Mouse (Mus musculus) forebrain, postnatal 0 days (tissue): ENCODE results near the gene Serpine2. TPM values are rescaled to one million over a fixed set of nuclear protein-coding genes. Genes with fewer than 3 reads are reported as not detected.

Source experiments
- ATAC-seq: fragments of 200-750 bp; cut with Nextera tagmentation; 2 replicates; pipeline ENCODE4 v1.8.0; 2017; ENCODE audit warnings: mild to moderate bottlenecking, moderate library complexity
- DNase-seq: peaks from one replicate; pipeline ENCODE4 v3.0.0-alpha.2; 2015
- H3K27ac ChIP-seq: fragments of 300-500 bp; sonication (generic); 2 replicates; pipeline ENCODE4 v1.5.1; 2014; ENCODE audit warnings: low read depth, mild to moderate bottlenecking, antibody characterized with exemption, low read length, moderate library complexity, mixed read lengths
- H3K27me3 ChIP-seq: fragments of 300-500 bp; sonication (generic); 2 replicates; pipeline ENCODE4 v1.6.1; 2014; ENCODE audit warnings: mild to moderate bottlenecking, low read length, mixed read lengths; ENCODE audit not compliant: insufficient read depth
- H3K36me3 ChIP-seq: fragments of 300-500 bp; sonication (generic); 2 replicates; pipeline ENCODE4 v1.6.1; 2014; ENCODE audit warnings: mild to moderate bottlenecking, moderate library complexity; ENCODE audit not compliant: insufficient read depth
- H3K4me1 ChIP-seq: fragments of 300-500 bp; sonication (generic); 2 replicates; pipeline ENCODE4 v1.6.1; 2014; ENCODE audit warnings: antibody characterized with exemption; ENCODE audit not compliant: insufficient read depth
- H3K4me2 ChIP-seq: fragments of 300-500 bp; sonication (generic); 2 replicates; pipeline ENCODE4 v1.6.1; 2014; ENCODE audit warnings: low read depth, mild to moderate bottlenecking, moderate library complexity
- H3K4me3 ChIP-seq: fragments of 300-500 bp; sonication (generic); 2 replicates; pipeline ENCODE4 v1.5.1; 2014; ENCODE audit warnings: low read depth, low read length, mixed read lengths
- H3K9ac ChIP-seq: fragments of 300-500 bp; sonication (generic); 2 replicates; pipeline ENCODE4 v1.6.1; 2014; ENCODE audit warnings: mild to moderate bottlenecking
- H3K9me3 ChIP-seq: fragments of 300-500 bp; sonication (generic); 2 replicates; pipeline ENCODE4 v1.6.1; 2016; ENCODE audit warnings: low read length
- CTCF ChIP-seq: sonication (generic); IDR thresholded peaks from 2 replicates; pipeline ENCODE4 v1.5.1; 2016; ENCODE audit warnings: antibody characterized with exemption, control low read depth, low read depth
- WGBS: fragments of 180-500 bp; shearing (Covaris S2); extraction: QIAGEN DNeasy Blood & Tissue Kit; methylation state at CpG from one replicate; pipeline ENCODE4 v1.1.7; 2014; 5-methylcytosine and 5-hydroxymethylcytosine counted together
- polyA plus RNA-seq: library from polyadenylated mRNA; unstranded; fragments of >200 nt; fragmentation: Nextera tagmentation; extraction: Ambion mirVana; gene quantifications from 2 replicates; pipeline ENCODE4 v1.2.1, GENCODE M21; 2015
- total RNA-seq: library from RNA; depleted of rRNA; stranded (reverse); fragments of >200 nt; gene quantifications from 2 replicates; pipeline ENCODE4 v1.2.3, GENCODE M21; 2014; rRNA removed

Gene Serpine2
- total RNA-seq (133 and 138 TPM in 2 replicates), polyA plus RNA-seq (172 and 210 TPM in 2 replicates)

DNA sequence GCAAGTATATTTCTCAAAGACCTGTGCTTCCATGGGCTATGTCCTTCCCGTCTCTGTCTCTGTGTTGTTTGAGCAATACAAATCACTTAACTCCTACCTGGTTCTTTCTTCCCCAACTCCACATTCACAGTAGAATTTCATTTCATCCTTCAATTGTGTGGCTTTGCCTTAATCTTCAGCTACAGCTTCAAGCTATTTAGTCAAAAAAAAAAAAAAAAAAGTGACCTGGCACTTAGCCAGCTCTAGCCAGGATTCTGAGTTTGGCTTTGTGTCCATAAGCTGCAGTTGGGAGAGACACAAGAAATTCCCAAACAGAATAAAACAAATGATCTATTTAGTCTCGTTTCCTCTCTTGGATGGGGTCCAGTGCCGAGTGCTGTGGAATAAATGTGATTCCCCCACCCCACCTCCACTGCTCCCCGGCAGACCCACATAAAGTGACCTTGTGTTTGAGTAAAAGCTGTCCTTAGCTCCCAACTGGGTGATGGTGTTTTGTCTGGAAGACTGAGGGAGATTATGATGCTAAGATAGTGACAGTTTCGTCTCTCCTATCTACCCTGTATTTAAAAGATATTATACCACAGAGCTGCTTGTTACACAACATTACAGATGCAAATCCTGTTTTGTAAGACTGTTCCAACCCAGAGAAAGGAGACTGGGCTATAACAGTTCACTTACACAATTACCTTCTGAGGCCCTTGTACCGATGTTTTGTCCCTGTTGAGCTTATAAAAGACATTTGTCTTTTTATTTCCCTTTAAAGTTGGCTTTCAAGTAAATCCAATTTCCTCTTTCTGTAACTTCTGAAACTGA, at the start of gene Serpine2:
Serpine2 (minus strand) TSS at position 51 of the 813 bp plus-strand sequence.
- Histone ChIP-seq H3K9me3 (no peaks in the 10 kb centered on the region), H3K27ac (peak within 1 kb of the TSS; percentile 3), H3K4me3 (no peak within 1 kb of the TSS), H3K27me3 (0 out of 2 replicates have a peak, but pooled peaks cover 4% of the 10 kb centered on the region), H3K36me3 (no peaks in the 10 kb centered on the region), H3K9ac (no peak within 1 kb of the TSS), H3K4me2 (no peak within 1 kb of the TSS), H3K4me1 (0 out of 2 replicates have a peak, but pooled peaks cover 4% of the 10 kb centered on the region)
- 6% methylated on average over 6 of the region's 6 CpGs for WGBS
- ATAC-seq (peak; percentile 26), DNase-seq (peak; percentile 64)
- no peak for TF ChIP-seq CTCF

DNA sequence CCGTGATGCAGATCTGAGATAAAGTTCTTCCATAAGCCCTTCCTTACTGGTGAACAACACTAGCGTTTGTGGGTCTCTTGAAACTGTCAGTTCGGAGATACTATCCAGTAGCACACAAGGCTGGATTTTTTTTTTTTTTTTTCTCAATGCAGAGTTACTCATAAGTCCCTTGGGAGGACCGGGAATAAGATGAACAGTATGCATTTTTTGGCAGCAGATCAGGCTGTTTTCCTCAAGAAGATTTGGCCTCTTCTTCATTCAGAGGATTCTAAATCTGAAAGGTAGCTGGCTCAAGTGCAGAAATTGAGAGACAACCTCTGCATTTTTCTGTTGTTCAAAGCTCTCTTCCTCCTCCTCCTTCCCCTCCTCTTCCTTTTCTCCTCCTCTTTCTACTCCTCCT, 46.8 kb upstream of the Serpine2 start:
- WGBS, result 83% methylated on average over 4 of the region's 4 CpGs
- ATAC-seq (no peak), DNase-seq (no peak)
- Histone ChIP-seq H3K27me3 (no peaks in the 10 kb centered on the region), H3K4me3 (no peak overlapping the region), H3K4me2 (no peak overlapping the region), H3K9ac (no peak overlapping the region), H3K36me3 (no peaks in the 10 kb centered on the region), H3K4me1 (no peaks in the 10 kb centered on the region), H3K27ac (no peak overlapping the region), H3K9me3 (no peaks in the 10 kb centered on the region)
- no peak for TF ChIP-seq CTCF

DNA sequence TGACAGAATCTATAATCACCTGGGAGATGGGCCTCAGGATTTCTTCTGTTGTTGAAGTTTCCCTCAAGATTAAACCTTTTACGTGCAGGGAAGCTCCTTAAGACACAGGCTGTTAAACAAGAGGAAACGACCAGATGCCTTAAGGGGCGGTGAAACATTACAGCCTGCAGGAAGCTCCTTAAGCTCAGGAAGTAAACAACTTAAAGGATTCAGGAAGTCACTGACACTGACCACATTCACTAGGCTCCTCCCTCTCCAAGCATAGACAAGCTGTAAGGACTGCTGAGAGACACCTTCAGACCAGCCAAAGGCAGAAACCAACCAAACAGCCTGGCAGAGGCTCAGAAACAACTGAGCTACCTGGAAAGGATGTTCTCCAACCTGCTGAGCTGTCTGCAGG, 44.3 kb upstream of the Serpine2 start:
- 77% methylated on average over 3 of the region's 3 CpGs for WGBS
- DNase-seq (no peak), ATAC-seq (no peak)
- no peak overlapping the region for H3K27ac ChIP-seq
- no peaks in the 10 kb centered on the region for H3K27me3 ChIP-seq
- H3K4me3 ChIP-seq, result no peak overlapping the region
- no peak overlapping the region for H3K9ac ChIP-seq
- H3K9me3 ChIP-seq, result no peaks in the 10 kb centered on the region
- TF ChIP-seq CTCF, result no peak
- no peaks in the 10 kb centered on the region for H3K36me3 ChIP-seq
- no peaks in the 10 kb centered on the region for H3K4me1 ChIP-seq
- no peak overlapping the region for H3K4me2 ChIP-seq

DNA sequence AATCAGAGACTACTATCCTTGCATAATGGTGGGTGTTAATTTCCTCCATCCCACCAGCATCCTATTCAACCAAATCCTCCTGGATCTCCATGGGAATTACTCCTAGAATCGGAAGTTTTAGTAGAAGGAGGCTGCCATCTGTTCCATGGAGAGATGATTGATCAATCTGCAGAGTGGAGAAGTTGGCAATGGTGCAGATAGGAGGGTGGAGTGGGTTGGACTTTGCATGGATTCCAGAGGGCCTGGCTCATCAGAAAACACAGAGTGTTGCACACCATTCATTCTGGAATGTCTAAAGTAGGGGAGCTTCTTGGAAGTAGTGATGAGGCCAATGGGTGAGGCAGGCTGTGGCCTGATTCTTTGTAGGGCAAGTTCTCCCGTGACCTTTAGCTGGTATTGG, 41.9 kb upstream of the Serpine2 start:
- H3K27ac ChIP-seq, result no peak overlapping the region
- H3K4me3 ChIP-seq, result no peak overlapping the region
- no peaks in the 10 kb centered on the region for H3K9me3 ChIP-seq
- H3K4me1 ChIP-seq, result no peaks in the 10 kb centered on the region
- DNase-seq, result no peak
- no peak for TF ChIP-seq CTCF
- H3K9ac ChIP-seq, result no peak overlapping the region
- H3K27me3 ChIP-seq, result no peaks in the 10 kb centered on the region
- no peak overlapping the region for H3K4me2 ChIP-seq
- no peak for ATAC-seq
- WGBS, result 78% methylated on average over 2 of the region's 2 CpGs
- no peaks in the 10 kb centered on the region for H3K36me3 ChIP-seq

DNA sequence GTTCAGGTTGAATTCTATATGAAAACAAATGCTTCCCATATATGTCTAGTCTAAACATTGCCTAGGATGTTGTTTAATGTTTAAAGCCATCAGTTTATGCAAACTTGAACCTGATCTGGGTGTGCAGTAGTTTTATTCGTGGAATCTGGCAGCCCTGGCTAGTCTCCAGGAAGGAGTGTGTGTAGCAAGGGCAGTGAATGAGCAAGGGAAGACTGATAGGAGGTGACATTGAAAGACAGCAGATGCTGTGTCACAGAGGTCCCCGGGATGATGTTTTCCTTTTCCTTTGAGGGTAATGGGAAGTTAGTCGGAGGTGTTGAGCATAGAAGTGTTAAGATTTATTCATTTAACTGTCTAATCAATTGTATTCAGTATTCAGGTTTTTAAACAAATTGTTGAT, 21.7 kb upstream of the Serpine2 start:
- ATAC-seq (no peak), DNase-seq (no peak)
- Histone ChIP-seq H3K4me2 (no peak overlapping the region), H3K9me3 (no peaks in the 10 kb centered on the region), H3K27ac (no peak overlapping the region), H3K9ac (no peak overlapping the region), H3K4me1 (no peaks in the 10 kb centered on the region), H3K36me3 (no peaks in the 10 kb centered on the region), H3K27me3 (no peaks in the 10 kb centered on the region), H3K4me3 (no peak overlapping the region)
- WGBS, result 73% methylated on average over 3 of the region's 3 CpGs
- no peak for TF ChIP-seq CTCF

DNA sequence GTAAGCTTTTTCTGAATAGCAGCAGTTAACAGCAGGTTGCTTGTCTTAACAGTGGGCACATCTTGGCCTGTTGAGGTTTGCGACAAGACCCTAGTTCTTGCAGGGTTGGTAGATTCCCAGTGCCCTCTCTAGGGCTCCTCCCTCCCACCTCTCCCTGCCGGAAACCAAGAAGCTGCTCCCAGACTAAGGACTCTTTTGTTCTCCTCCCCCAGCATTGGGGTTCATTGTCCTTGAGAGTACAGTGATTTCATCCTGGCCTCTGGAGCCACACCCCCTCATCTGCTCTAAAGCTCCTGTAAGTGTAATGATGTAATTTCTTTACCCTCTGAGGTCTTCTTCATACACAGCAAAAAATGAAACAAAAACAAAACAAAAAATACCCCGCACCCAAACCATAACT, 13.8 kb upstream of the Serpine2 start:
- no peak for TF ChIP-seq CTCF
- no peak overlapping the region for H3K4me2 ChIP-seq

DNA sequence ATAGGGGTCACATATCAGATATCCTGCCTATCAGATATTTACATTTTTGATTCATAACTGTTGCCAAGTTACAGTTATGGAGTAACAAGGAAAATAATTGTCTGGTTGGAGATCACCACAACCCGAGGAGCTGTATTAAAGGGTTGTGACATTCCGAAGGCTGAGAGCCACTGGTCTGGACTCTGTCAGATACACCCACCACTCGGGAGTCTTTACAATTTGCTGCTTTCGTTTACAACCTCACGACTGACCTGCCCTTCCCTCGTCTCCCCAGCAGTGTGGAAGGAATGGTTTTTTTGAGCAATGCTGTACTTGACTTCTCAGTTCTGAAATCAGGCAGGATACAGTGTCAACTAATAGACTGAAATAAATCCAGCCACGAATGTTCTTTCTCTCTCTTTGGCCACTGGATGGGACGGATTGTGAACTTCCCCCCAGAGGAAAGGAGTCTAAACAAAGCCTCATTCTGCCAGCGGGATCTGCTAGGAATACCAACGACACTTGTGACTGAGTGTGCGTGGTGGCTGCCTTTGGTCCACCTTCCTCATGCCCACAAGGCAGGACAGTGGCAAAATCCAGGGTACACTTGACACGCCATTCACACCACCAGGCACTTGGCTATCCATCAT, 455 bp downstream of the Serpine2 start:
- WGBS, result 30% methylated on average over 12 of the region's 12 CpGs
- 0 out of 2 replicates have a peak, but pooled peaks cover 4% of the 10 kb centered on the region for H3K27me3 ChIP-seq
- H3K27ac ChIP-seq, result no peak overlapping the region; the same call in 1 of the 2 replicates
- TF ChIP-seq CTCF, result no peak
- DNase-seq, result peak; percentile 21
- H3K9me3 ChIP-seq, result no peaks in the 10 kb centered on the region
- H3K4me2 ChIP-seq, result no peak overlapping the region
- ATAC-seq, result peak; percentile 21; the same call in 1 of the 2 replicates
- H3K4me1 ChIP-seq, result 0 out of 2 replicates have a peak, but pooled peaks cover 4% of the 10 kb centered on the region
- no peaks in the 10 kb centered on the region for H3K36me3 ChIP-seq
- no peak overlapping the region for H3K9ac ChIP-seq
- no peak overlapping the region for H3K4me3 ChIP-seq

More for the DNA sequence above, 13.8 kb upstream of the Serpine2 start:
- H3K4me3 ChIP-seq, result no peak overlapping the region
- H3K27me3 ChIP-seq, result no peaks in the 10 kb centered on the region
- 54% methylated on average over 3 of the region's 3 CpGs for WGBS
- no peaks in the 10 kb centered on the region for H3K36me3 ChIP-seq
- H3K4me1 ChIP-seq, result no peaks in the 10 kb centered on the region
- no peak overlapping the region for H3K27ac ChIP-seq
- ATAC-seq (no peak), DNase-seq (no peak)
- no peak overlapping the region for H3K9ac ChIP-seq
- no peaks in the 10 kb centered on the region for H3K9me3 ChIP-seq
